Mouse (Mus musculus) kidney, adult 18-20 months (tissue): ENCODE data around the gene Srrd.

Experiments
- DNase-seq: peaks from one replicate; pipeline ENCODE4 v3.0.0; 2021

The Srrd gene

DNA sequence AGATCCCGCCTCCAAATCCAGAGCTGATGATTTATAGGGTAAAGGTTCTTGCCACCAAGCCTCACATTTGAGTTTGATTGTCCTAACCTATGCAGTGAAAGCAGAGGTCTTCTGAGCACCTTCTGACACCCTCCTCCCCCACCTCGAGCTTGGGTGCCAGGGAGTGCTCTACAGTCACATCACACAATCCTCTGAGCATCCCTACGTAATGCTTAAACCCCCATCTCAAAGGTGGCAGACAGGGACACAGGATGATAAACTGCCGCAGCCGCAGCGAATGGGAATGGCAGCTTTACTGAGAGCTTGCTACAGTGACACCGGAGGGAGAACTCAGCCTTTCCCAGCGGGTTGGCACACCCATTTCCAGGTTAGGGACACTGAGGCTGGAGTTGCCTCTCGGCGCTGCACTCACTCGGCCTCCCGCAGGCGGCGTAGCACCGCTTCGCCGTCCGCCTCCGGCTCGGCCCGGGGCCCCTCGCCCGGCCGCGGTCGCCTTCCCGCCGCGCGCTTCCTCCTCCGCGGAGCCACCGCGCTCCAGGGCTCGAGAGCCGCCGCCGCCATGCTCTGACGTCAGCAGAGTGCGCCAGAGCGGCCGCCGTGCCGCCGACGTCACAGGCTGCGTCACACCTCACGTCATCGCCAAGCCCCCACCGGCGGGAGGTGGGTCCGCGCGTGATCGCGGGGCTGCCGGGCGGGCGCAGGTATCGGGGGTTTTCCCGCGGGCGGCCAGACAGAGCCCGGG is at the start of gene Srrd, which contains the start of gene Hps4:
Gene Srrd, minus strand, starts transcription at position 578 of the 742 bp plus-strand sequence.
Gene Hps4, plus strand, starts transcription at position 621 of the 742 bp plus-strand sequence.
- DNase-seq, result peak; percentile 88

DNA sequence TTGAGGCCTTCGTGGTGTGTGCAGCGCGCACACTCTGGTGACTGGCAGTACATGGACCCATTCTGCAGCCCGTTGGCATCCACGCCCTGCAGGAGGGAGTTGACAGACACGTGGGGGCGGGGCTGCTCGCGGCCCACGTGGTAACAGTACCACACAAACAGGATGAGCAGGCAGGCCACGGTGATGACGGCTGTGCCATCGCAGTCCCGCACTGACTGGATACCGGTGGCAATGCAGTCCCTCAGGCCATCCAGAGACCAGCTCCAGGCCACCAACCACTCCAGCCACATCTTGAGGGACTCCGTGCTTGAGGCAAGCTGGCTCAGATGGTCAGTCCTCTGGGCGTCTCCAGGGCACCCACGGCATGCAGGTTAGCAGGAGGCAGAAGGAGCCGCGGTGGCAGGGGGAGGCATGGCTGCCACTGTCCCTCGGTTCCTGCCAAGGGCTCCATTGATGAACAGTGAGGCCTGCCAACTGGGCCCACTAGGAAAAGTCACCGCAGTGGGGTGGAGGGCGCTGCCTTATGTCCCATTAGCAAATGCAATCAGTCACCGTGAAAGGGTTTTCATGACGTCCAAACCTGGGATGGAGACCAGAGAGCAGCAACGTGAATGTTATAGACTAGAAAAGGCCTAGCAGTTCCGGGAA is 49.0 kb upstream of the Srrd start:
- no peak for DNase-seq

DNA sequence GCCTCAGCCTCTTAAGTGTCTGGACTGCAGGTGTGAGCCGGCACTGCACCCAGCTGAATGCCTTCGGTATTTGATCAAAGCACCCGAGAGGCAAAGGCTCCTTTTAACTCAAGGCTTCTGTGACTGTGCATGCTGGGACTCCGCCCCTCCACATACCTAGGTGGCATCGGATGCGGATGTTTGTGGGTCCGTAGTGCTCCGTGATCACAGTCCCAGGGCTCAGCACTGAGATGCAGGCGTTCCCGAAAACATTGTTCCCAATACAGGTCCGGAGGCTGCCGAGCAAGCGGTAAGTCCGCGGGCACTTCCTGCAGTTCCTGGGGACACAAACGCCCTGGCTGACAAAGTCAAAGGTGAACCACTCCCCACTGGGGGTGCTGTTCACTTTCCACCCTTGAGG is 48.2 kb upstream of the Srrd start:
- DNase-seq, result no peak

- DNase-seq, result no peak
These were observed 46.5 kb upstream of the Srrd start for GRCm38 (mm10) chr5:112389352-112389751.

GRCm38 (mm10) chr5:112385973-112386372 is 43.1 kb upstream of the Srrd start:
- no peak for DNase-seq

GRCm38 (mm10) chr5:112384805-112385472 is 42.1 kb upstream of the Srrd start:
- DNase-seq, result no peak

GRCm38 (mm10) chr5:112382641-112383330 is 39.9 kb upstream of the Srrd start:
- no peak for DNase-seq

DNA sequence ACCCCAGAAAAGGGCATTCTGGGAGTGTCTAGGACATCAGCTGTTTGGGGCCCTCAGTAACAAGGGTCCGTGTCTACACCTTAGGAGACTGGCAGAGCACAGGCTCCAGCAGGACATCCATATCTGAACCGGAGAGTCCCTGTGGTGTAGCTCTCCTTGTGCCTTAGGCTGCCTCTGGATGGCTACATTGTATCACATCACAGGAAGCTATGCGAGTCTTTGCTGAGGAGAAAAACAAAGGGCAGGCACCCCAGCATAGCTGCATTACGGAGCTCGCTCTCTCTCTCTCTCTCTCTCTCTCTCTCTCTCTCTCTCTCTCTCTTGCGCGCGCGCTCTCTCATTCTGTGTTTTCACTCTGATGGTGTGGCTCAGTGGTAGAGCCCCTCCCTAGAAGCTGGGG is 39.2 kb upstream of the Srrd start:
- no peak for DNase-seq

DNA sequence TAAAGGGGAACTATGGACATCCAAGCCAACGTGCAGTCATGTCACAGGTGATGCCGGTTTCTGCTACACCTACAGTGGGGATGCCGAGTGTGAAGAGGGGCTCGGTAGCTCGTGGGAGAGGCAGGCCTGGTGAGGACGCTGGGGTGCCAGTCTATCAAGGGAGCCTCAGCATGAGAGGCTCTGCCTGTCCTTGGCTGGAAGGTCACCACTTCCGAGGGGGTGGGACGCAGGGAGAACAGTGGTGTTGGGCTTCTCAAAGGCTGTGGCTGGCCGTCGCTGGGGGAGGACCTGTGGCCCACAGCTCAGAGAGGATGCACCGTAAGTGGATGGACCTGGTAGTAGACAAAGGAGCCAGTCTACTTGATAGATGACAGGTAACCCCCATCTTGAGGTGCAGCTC is 38.3 kb upstream of the Srrd start:
- no peak for DNase-seq

DNA sequence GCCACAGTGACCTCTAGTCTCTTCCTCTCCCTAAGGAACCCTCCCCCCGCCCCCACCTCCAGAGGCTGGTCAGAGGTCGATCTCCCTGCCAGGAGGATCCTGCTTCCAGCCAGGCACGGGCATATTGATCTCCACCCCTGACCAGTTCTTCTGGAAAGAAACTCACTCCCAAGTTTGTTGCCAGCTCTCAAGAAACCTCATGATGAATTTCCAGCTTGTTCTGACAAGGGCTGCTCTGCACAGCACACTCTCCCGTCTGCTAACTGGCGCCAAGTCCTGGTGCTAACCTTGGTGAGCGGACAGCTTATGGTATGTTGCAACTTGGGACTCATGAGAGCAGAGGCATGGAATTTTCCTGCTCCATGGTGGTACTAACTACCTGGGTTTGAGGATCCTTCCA is 35.9 kb upstream of the Srrd start:
- DNase-seq, result peak; percentile 16

GRCm38 (mm10) chr5:112377380-112377779 is 34.5 kb upstream of the Srrd start:
- DNase-seq, result no peak

DNA sequence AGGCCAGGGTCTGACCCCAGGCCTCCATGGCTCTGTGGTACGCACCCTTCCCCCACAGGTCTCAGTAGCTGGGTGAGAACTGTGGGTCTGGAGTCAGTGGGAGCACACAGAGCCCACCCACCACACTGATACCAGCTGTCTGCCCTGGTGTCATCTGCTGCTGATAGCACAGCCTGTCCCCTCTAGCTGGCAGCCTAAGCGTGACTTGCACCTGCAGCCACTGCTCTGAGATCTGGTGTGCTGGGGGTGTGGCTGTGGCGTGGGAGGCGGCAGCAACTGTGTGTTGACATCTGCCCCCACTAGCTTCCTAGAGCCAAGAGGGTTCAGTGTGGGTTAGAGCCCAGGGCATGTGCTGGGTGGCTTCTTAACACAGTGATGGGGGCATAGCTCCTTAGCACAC is 33.3 kb upstream of the Srrd start:
- no peak for DNase-seq

GRCm38 (mm10) chr5:112371933-112372332 is 29.1 kb upstream of the Srrd start:
- no peak for DNase-seq

GRCm38 (mm10) chr5:112370236-112370813 is 27.5 kb upstream of the Srrd start:
- no peak for DNase-seq

DNA sequence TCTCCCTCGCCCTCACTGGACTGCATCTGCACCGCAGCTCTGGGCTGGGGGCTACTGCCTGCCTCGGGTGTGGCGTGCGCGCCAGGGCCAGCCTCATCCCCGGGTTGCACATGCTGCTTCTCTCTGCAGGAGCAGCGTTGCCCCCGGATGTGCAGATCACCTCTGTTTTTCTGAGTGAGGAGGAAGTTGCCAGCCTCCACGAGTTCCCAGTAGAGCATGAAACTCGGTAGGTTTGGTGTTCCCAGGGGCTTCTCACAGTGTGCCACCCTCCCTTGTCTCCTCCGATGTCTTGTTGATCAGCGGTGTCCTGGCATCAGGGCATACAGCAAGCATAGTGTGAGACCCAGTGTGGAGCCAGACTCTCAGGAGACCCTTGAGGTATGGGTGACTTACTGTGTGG is 26.5 kb upstream of the Srrd start:
- DNase-seq, result no peak

- DNase-seq, result no peak
These were observed 25.8 kb upstream of the Srrd start for GRCm38 (mm10) chr5:112368666-112369065.

GRCm38 (mm10) chr5:112367929-112368328 is 25.1 kb upstream of the Srrd start:
- no peak for DNase-seq

- DNase-seq, result no peak
These were observed 24.5 kb upstream of the Srrd start for GRCm38 (mm10) chr5:112367338-112367737.

DNA sequence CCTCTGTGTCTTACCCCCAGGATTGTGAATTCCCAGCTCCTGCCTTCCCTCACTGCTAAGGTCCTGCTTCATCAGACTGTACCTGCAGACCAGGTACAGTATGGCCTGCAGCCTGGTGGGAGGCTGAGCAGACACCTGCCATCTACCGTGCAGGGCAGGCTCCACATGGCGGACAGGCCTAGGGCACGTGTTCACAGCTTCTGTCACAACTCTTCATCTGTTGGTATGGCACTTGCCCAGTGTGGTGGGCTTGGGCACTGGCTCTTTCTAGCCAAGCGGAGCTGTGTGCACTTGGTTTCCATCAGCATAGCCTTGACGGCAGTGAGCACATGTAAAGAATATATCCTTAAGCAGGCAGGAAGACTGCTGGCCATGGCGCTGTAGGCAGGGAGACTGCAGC is 24.0 kb upstream of the Srrd start:
- no peak for DNase-seq

DNA sequence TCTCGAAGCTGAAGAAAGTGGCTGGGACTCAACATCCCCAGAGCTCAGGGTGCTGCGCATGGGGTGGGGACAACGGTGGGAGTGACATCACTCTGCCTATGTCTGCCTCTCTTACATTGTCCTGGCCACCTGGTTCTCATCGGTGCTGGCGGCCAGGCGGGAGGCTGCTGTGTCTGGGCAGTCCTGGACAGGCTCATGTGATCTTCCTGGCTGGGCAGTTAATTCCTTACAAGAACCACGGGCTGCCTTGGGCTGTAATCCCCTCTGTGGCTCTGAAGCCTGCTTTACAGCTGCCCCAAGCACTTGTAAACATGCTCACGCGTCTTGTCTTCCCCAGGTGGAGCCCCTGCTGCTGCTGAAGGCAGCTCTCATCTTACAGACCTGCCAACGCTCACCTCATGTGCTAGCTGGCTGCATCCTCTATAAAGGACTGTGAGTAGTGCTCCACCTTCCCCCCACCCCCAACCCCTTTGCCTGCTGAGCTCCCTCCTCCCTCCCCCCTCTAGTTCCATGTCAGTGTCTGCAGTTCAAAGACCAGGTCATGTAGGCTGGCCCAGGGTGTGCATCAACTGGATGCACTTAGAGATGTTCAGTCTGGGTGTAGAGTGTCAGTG is 21.5 kb upstream of the Srrd start:
- DNase-seq, result no peak

DNA sequence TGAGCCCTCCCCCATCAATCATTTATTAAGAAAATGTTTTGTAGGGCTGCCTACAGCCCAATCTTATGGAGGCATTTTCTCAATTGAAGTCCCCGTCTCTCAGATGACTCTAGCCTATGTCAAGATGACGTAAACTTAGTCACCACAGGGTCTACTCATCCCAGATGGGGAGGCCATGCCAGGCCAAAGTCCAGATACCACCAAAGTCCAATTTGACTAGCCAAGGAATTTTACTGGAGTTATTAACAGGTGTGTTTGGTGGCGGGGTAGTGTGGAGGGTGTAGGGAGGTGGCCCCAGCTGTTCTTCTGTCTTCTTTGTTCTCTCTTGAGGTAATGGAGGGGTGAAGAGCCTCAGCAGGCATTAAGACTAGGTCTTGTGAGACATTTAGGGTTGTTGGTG is 17.2 kb upstream of the Srrd start:
- DNase-seq, result no peak

- no peak for DNase-seq
These were observed 16.7 kb upstream of the Srrd start for GRCm38 (mm10) chr5:112359520-112359919.

GRCm38 (mm10) chr5:112356322-112356721 is 13.5 kb upstream of the Srrd start:
- DNase-seq, result peak; percentile 22
